Mouse (Mus musculus) kidney, adult 2 months (tissue): Measurements from ENCODE around the gene Maml2. TPM values are rescaled to one million over a fixed set of nuclear protein-coding genes. Genes with fewer than 3 reads are reported as not detected.
A peak's percentile ranks its signal among the peaks of the same experiment; 100 is the strongest.

Experiments
- DNase-seq: peaks from one replicate; pipeline ENCODE4 v3.0.0; 2021
- H3K27ac ChIP-seq: fragments of 200-500 bp; 2 replicates; pipeline ENCODE4 v1.5.1; 2012; ENCODE audit warnings: low read depth, low read length, control low read depth, inconsistent platforms; ENCODE audit not compliant: insufficient read depth
- H3K27me3 ChIP-seq: fragments of 200-500 bp; replicated peaks from 2 replicates; pipeline ENCODE4 v1.6.1; 2012; ENCODE audit warnings: mild to moderate bottlenecking, moderate library complexity, low read length, inconsistent platforms; ENCODE audit not compliant: control insufficient read depth, insufficient read depth
- H3K36me3 ChIP-seq: fragments of 200-500 bp; 2 replicates; pipeline ENCODE4 v1.6.1; 2012; ENCODE audit warnings: mild to moderate bottlenecking, moderate library complexity, low read length, inconsistent platforms; ENCODE audit not compliant: control insufficient read depth, insufficient read depth
- H3K4me1 ChIP-seq: fragments of 200-500 bp; 2 replicates; pipeline ENCODE4 v1.6.1; 2011; ENCODE audit warnings: low read length; ENCODE audit not compliant: control insufficient read depth, insufficient read depth
- H3K4me3 ChIP-seq: fragments of 200-500 bp; 2 replicates; pipeline ENCODE4 v1.5.1; 2011; ENCODE audit warnings: mild to moderate bottlenecking, low read depth, low read length, control low read depth; ENCODE audit not compliant: insufficient read depth
- CTCF ChIP-seq: fragments of 200-500 bp; conservative IDR thresholded peaks from 2 replicates; pipeline ENCODE4 v1.5.1; 2011; ENCODE audit warnings: low read depth, mild to moderate bottlenecking, control low read depth, low read length, moderate library complexity, mixed read lengths; ENCODE audit not compliant: insufficient read depth, insufficient read length
- POLR2A ChIP-seq: fragments of 200-500 bp; IDR thresholded peaks from one replicate; pipeline ENCODE4 v1.6.1; 2011; ENCODE audit warnings: low read depth, low read length, control low read depth
- WGBS: fragments of 180-500 bp; shearing (Covaris S2); methylation state at CpG from one replicate; pipeline ENCODE4 v1.1.7; 2018; 5-methylcytosine and 5-hydroxymethylcytosine counted together
- polyA plus RNA-seq: library from polyadenylated mRNA; depleted of rRNA; stranded (reverse); fragments of >200 nt; gene quantifications from 2 replicates; pipeline ENCODE4 v1.2.3, GENCODE M21; 2012

Gene Maml2
- polyA plus RNA-seq, 1 experiment, result 4.8 TPM

- H3K27me3 ChIP-seq, result no peaks in the 10 kb centered on the region
- no peaks in the 10 kb centered on the region for H3K36me3 ChIP-seq
- DNase-seq, result peak; percentile 51
- no peak overlapping the region for H3K4me3 ChIP-seq
- H3K4me1 ChIP-seq, result no peaks in the 10 kb centered on the region
- 64% methylated on average over 6 of the region's 6 CpGs for whole genome bisulfite sequencing
- H3K27ac ChIP-seq, result no peak overlapping the region
- TF ChIP-seq CTCF (no peak), POLR2A (no peak)
These were observed 209.4 kb downstream of the Maml2 start for GRCm38 (mm10) chr9:13506956-13507821.

- Histone ChIP-seq H3K4me1 (no peaks in the 10 kb centered on the region), H3K27ac (no peak overlapping the region), H3K36me3 (no peaks in the 10 kb centered on the region), H3K4me3 (no peak overlapping the region), H3K27me3 (no peaks in the 10 kb centered on the region)
- no peak for DNase-seq
- WGBS, result 88% methylated on average over 9 of the region's 9 CpGs
- no peak for TF ChIP-seq POLR2A
- TF ChIP-seq CTCF, result no peak
These were observed 210.0 kb downstream of the Maml2 start for GRCm38 (mm10) chr9:13507822-13508188.

- DNase-seq, result no peak
- H3K36me3 ChIP-seq, result no peaks in the 10 kb centered on the region
- no peak overlapping the region for H3K4me3 ChIP-seq
- H3K27ac ChIP-seq, result no peak overlapping the region
- H3K4me1 ChIP-seq, result no peaks in the 10 kb centered on the region
- TF ChIP-seq POLR2A, result no peak
- no peak for TF ChIP-seq CTCF
- WGBS, result 69% methylated on average over 6 of the region's 6 CpGs
- H3K27me3 ChIP-seq, result no peaks in the 10 kb centered on the region
These were observed 212.0 kb downstream of the Maml2 start for GRCm38 (mm10) chr9:13509751-13510150.

- WGBS, result 58% methylated on average over 5 of the region's 5 CpGs
- DNase-seq, result peak; percentile 49
- no peaks in the 10 kb centered on the region for H3K36me3 ChIP-seq
These were observed 213.0 kb downstream of the Maml2 start for GRCm38 (mm10) chr9:13510621-13511369.

GRCm38 (mm10) chr9:13513135-13513534, 215.4 kb downstream of the Maml2 start:
- Histone ChIP-seq H3K27me3 (no peaks in the 10 kb centered on the region), H3K4me1 (no peaks in the 10 kb centered on the region), H3K4me3 (no peak overlapping the region), H3K27ac (no peak overlapping the region), H3K36me3 (no peaks in the 10 kb centered on the region)
- 41% methylated on average over 5 of the region's 5 CpGs for WGBS
- peak; percentile 9 for DNase-seq
- TF ChIP-seq POLR2A, result no peak
- TF ChIP-seq CTCF, result no peak

More at GRCm38 (mm10) chr9:13510621-13511369, 213.0 kb downstream of the Maml2 start:
- Histone ChIP-seq H3K4me1 (no peaks in the 10 kb centered on the region), H3K27ac (no peak overlapping the region), H3K27me3 (no peaks in the 10 kb centered on the region), H3K4me3 (no peak overlapping the region)
- TF ChIP-seq POLR2A, result no peak
- peak; percentile 36; the same call in 1 of the 2 replicates for TF ChIP-seq CTCF

DNA sequence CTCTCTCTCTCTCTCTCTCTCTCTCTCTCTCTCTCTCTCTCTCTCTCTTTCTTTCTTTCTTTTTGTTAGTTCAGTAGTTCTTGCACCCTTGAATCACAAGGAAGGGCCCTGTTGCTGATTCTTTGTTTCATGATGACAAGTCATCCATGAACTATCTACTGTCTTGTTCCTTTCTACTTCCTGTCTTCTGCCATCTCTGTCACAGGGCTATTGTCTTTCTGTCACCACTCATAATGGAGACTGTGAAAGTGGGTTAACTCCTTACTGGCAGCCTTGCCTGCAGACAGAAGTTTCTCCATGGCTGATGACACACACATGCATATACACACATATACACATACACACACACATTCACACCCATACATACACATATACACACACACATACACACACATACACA, 216.7 kb downstream of the Maml2 start:
- DNase-seq, result no peak
- TF ChIP-seq POLR2A (no peak), CTCF (no peak)
- Histone ChIP-seq H3K4me1 (no peaks in the 10 kb centered on the region), H3K4me3 (no peak overlapping the region), H3K27me3 (no peaks in the 10 kb centered on the region), H3K27ac (no peak overlapping the region), H3K36me3 (no peaks in the 10 kb centered on the region)

GRCm38 (mm10) chr9:13515976-13516375, 218.2 kb downstream of the Maml2 start:
- 55% methylated on average over 2 of the region's 2 CpGs for WGBS
- TF ChIP-seq POLR2A (no peak), CTCF (no peak)
- no peak overlapping the region for H3K4me3 ChIP-seq

GRCm38 (mm10) chr9:13518031-13518430, 220.3 kb downstream of the Maml2 start:
- Histone ChIP-seq H3K4me1 (no peaks in the 10 kb centered on the region), H3K36me3 (no peaks in the 10 kb centered on the region), H3K27ac (no peak overlapping the region), H3K4me3 (no peak overlapping the region), H3K27me3 (no peaks in the 10 kb centered on the region)
- no peak for TF ChIP-seq POLR2A
- TF ChIP-seq CTCF, result no peak
- no peak for DNase-seq
- WGBS, result 76% methylated on average over 2 of the region's 2 CpGs

More at GRCm38 (mm10) chr9:13515976-13516375, 218.2 kb downstream of the Maml2 start:
- H3K27ac ChIP-seq, result no peak overlapping the region
- DNase-seq, result no peak
- H3K4me1 ChIP-seq, result no peaks in the 10 kb centered on the region
- no peaks in the 10 kb centered on the region for H3K36me3 ChIP-seq
- H3K27me3 ChIP-seq, result no peaks in the 10 kb centered on the region
